Mouse (Mus musculus): ENCODE results near the gene Upp2. TPM values are rescaled to one million over a fixed set of nuclear protein-coding genes. Genes with fewer than 3 reads are reported as not detected.
A peak's percentile ranks its signal among the peaks of the same experiment; 100 is the strongest.

The Upp2 gene
- total RNA-seq, 1 experiment from 2014 or later, result 17.9 TPM

- DNase-seq, result no peak
Observed at GRCm38 (mm10) chr2:58759676-58760075, 192.6 kb downstream of the Upp2 start.

DNA sequence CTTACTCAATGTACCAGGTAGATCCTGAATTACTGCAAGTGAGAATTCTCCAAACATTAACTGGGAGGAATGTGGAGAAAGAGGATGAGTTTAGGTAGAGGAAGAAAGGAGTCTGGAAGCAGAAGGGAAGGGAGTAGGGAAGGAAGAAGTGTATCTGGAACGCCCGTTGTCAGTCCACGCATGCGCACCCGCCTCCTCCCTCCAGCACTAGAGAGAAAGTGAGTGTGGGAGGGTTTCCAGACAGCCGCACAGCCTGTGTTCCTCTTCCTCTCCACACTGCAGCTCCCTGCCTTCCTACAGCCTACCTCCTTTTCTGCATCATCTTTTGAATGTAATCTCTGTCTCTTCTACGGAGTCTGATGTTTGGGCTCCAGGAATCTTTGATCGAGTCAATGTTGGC is 198.0 kb downstream of the Upp2 start:
- DNase-seq, result no peak

- no peak for DNase-seq
Observed at GRCm38 (mm10) chr2:58773833-58774232, 206.7 kb downstream of the Upp2 start.

GRCm38 (mm10) chr2:58778986-58779495 is 211.9 kb downstream of the Upp2 start:
- DNase-seq, result no peak

GRCm38 (mm10) chr2:58783526-58783925 is 216.4 kb downstream of the Upp2 start:
- DNase-seq, result no peak

DNA sequence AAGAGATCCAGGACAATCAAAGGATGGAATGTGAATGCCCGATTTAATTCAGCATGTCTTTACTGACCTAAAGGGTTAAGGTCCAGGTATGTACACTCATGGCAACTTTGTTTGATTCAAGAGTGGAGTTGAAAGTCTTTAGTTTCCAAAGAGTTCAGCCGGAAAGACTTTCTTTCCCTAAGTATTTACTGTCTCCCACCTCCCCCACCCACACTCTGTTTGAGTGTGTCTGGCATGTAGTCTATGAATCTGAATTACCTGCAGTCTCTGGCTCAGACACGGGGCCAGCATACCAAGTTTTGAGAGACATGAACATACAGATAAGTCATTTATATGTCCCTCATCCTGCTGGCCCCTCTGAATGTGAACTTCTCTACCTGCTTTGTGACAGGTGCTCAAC is 219.1 kb downstream of the Upp2 start:
- no peak for DNase-seq

DNA sequence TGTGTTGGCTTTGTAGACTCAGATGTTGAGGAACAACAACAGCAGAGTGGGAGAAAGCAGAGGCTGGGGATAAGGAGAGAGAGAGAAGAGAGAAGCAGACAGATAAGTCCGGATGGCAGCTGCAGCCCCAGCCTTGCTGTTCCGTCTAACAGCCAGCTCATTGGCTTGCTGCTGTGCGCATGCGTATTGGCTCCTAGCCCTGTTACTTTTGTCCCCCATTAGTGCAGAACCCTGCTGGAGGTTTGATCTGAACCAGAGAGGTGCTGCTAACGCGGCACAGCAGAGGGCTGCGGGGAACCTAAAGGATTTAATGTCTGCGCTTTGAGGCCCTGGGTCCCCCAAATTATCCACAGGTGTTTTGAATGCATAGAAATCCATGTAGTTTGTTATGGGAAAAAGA is 219.6 kb downstream of the Upp2 start:
- no peak for DNase-seq

DNA sequence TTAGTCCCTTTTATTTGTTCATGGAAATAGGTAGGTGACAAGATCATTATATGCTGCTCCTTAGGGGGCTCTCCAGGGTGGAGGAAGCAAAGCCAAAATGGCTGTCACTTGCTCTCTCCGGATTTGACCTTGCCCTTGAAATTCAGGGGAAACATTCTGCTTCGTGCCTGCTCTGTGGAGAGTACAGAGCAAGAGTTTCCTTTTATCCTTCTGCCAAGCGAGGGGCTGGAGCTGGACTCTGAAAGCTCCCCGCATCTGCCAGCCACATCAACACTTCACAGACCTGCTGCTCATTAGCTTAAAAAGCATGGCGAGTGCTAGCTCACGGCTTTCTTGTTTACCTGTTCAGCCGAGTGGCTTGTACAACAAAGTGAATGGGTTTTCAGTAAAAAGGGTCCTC is 220.3 kb downstream of the Upp2 start:
- peak; percentile 5 for DNase-seq

GRCm38 (mm10) chr2:58789934-58790333 is 222.8 kb downstream of the Upp2 start:
- DNase-seq, result no peak

DNA sequence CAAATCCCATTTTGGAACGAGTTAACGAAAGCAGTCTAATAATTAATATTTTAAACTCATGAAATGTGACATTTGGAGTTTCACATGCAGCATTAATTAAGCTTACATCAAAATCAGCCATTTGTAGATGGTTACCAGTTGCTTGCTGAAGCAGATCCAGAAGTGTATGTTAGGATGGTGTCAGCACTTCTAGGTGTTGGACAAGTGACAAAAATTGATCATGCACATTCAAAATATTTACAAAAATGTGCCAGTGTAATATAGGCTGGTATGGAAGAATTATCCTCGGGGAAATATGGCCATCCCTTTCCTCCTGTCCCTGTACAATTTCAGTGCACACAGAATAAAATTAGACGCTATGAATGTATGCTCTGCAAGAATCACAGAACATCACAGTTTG is 223.3 kb downstream of the Upp2 start:
- DNase-seq, result no peak

GRCm38 (mm10) chr2:58794489-58794888 is 227.4 kb downstream of the Upp2 start:
- no peak for DNase-seq

- no peak for DNase-seq
Observed at GRCm38 (mm10) chr2:58795432-58795831, 228.3 kb downstream of the Upp2 start.

GRCm38 (mm10) chr2:58797506-58797905 is 230.4 kb downstream of the Upp2 start:
- no peak for DNase-seq

GRCm38 (mm10) chr2:58799126-58799525 is 232.0 kb downstream of the Upp2 start:
- no peak for DNase-seq

DNA sequence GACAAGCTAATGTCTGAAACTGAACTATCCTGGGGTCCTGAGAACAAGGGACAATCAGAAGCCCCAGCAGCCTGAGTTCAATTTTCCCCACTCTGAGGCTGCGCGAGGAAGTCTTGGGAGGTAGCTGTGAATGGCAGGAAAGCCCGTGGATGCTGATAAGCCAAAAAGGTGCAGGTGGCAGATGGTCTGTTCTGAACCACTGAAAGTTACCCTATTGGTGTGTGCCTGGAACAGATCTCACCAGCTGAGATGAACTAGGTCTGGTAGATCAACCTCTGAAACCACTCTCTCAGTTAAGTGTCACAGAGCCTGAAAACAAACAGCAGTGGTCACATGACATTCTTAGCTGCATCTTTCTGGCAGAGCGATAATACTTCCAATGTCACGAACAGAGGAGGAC is 232.5 kb downstream of the Upp2 start:
- no peak for DNase-seq

DNA sequence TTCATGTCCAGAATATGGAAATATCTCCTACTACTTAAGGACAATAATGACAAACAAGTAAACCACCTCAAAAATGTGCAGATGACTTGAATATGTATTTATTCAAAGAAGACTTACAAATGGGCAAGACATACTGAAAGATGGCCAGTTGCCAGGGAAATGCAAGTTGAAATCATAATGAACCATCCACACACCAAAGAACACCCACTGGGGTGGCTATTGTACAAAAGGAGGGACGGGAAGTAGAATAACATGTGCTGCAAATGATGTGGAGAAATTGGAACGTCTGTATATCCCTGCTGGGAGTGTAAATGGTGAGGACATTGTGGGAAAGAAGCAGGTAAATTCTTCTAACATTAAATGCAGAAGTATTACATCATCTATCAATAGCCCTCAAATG is 245.8 kb downstream of the Upp2 start:
- no peak for DNase-seq

- DNase-seq, result no peak
Observed at GRCm38 (mm10) chr2:58828910-58829600, 262.0 kb downstream of the Upp2 start.

DNA sequence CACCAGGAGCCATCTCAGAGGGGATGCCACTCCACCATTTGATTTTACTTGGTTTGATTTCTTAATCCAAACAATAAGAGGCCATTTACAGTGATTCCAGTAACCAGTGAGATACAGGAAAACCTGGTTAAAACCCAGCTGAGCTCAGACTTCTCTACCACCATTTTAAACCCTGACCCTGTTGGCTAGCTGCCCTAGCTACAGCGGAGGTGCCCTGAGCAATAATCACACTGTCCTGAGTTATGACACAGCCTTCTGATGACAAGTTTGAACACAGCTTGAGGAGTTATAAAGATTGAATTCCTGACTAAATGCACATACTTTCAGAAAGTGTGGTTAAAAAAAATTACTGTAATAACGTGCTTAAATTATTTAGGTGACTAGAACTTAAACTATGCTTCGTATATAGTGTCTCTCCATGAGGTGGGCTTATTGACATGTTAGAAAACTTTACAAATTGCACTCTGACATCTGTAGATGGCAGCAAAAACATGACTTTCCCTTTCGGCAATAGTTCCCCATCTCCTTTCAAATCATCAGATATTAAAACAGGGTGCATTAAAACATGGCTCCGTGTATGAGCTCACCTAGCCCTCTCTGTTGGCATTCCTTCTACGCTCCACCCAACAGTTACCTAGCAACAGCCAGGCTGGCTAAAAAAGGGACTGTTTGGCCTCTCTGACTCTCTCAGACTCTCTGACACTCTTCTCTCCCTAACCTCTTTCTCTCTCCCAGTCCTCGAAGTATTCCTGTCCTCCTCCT is 263.1 kb downstream of the Upp2 start:
- DNase-seq, result peak; percentile 13

GRCm38 (mm10) chr2:58832253-58832980 is 265.3 kb downstream of the Upp2 start:
- DNase-seq, result no peak

DNA sequence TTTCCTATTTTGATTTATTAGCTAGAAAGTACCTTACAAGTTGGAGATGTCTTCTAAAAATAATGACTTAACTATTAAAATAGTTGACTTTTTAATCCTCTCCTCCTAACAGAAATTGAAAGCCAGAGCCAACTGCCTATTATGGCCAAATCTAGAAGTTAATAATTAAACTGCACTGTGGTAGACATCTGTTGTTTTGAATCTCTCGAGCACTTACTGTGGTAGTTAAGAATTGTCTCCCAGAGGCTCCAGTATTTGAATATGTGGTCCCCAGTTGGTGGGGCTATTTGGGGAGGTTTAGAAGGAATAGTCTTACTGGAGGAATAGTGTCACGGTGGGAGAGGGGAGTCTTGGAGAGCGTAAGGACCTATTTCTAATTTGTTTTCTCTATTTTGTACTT is 273.9 kb downstream of the Upp2 start:
- DNase-seq, result no peak

DNA sequence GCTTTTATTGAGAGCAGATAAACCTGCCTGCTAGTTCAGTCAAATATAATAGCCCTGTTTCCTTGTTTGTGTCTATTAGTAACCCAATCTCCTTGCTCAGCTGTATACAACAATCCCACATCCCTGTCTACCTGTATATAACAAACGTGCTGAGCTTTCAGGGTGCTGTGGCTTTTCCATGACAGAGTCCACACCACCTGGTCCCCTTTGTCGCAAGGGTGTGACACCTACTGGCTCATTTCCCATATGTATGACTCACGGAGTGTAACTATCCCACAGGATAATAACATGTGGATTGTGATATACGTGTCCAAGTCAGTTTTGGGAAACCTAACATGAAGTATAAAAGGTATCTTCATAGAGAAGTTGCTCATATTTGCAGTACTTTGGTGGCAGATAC is 275.3 kb downstream of the Upp2 start:
- no peak for DNase-seq

All from adrenal gland, postnatal 25 days (tissue).